Mouse (Mus musculus) CD4-positive naive resting alpha-beta T cell, adult 76 days (primary cell): ENCODE results near the gene V1rd19. TPM values are rescaled to one million over a fixed set of nuclear protein-coding genes. Genes with fewer than 3 reads are reported as not detected.

Experiments used
- total RNA-seq: library from RNA; stranded (reverse); gene quantifications from one replicate; pipeline ENCODE4 v1.2.4, GENCODE M21; 2023

V1rd19 gene
- total RNA-seq = not detected

GRCm38 (mm10) chr7:24001391-24001790 lies at the start of gene V1rd19:
Gene V1rd19 (plus strand): TSS chr7:24001691.

DNA sequence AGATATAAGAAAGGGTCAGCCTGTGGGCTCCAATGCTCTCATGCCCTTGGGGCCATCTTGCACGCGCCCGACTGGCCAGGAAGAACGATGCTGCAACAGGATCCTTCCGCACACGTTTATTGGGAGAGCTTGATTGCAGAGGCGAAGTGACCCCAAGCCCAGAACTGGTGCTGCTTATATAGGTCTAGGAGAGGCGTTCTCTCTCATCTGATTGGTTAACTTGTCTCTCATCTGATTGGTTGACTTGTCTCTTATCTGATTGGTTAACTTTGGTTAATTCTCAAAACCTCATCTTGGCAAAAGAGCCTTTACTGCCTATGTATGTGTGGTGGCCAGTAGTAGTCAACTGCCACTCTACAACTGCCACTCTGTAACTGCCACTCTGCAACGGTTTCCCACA lies 27.2 kb upstream of the V1rd19 start, which contains the start of gene Vmn1r181:
Gene Vmn1r181, plus strand, starts transcription at position 301 of the 400 bp plus-strand sequence.

GRCm38 (mm10) chr7:24052660-24053304 lies 51.3 kb downstream of the V1rd19 start, which contains the start of gene Vmn1r183:
Gene Vmn1r183 (plus strand): TSS chr7:24053254.

Other genes starting within 250 kb of the V1rd19 start
- gene Vmn1r174, start 249.4 kb upstream of the V1rd19 start, total RNA-seq = not detected
- not detected for gene Vmn1r175, start 191.0 kb upstream of the V1rd19 start, total RNA-seq
- gene Vmn1r176, start 164.3 kb upstream of the V1rd19 start, total RNA-seq = not detected
- not detected for gene Vmn1r177, start 135.2 kb upstream of the V1rd19 start, total RNA-seq
- not detected for gene Vmn1r178, start 109.7 kb upstream of the V1rd19 start, total RNA-seq
- gene Vmn1r179, start 74.7 kb upstream of the V1rd19 start, total RNA-seq = not detected
- not detected for gene Vmn1r180, start 51.1 kb upstream of the V1rd19 start, total RNA-seq
- gene Vmn1r181, start 27.1 kb upstream of the V1rd19 start, total RNA-seq = not detected
- gene Vmn1r183, start 51.6 kb downstream of the V1rd19 start, total RNA-seq = not detected
- 36.7 TPM for gene Zfp180, start 80.2 kb downstream of the V1rd19 start, total RNA-seq
- 5.8 TPM for gene Zfp112, start 110.6 kb downstream of the V1rd19 start, total RNA-seq
- 6.2 TPM for gene Zfp235, start 132.5 kb downstream of the V1rd19 start, total RNA-seq
- not detected for gene Zfp114, start 173.4 kb downstream of the V1rd19 start, total RNA-seq
- gene Zfp111, start 209.8 kb downstream of the V1rd19 start, total RNA-seq = 0.12 TPM
- gene Zfp109, start 235.9 kb downstream of the V1rd19 start, total RNA-seq = 2.1 TPM